Mouse (Mus musculus): ENCODE results near the gene Phldb2.

DNA sequence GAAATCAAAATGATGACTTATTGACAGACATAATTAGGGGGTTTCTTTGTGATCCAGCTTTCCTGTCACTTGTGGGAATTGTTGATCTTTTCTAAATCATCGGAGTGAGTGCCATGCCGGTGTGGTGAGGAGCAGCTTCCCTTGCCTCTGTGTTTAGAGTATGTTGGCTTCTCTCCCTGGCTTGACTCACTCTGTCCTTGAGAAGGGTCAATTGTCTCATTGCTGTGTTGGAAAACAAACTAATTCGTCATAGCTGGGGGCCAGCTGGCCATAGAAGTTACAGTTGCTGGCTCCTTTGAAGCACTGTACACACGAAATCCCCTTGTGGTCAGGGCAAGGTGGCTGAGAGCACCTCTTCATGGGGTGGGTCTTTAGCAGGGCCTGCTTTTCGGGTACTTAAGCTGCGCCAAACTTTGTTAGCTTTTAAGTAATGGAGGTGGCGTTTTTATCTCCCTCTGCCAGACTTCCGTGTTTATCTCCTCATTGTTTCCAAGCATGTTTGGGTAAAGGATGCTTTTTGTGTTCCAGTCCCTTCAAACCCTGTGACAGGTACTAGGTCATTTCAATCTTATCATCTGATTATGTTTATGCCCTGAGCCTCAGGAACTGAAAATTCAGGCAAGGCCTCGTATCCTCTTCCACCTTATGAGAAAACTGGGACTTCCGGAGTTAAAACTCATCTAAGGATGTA lies 82.0 kb downstream of the Phldb2 start:
- no peak for TF ChIP-seq ETS1 (conservative IDR thresholded peaks at IDR 0.05; ENCODE audit: low read depth, low read length)
- no peak for TF ChIP-seq POLR2A (IDR thresholded peaks at IDR 0.05; ENCODE audit: low read depth, low read length)
- no peak for TF ChIP-seq CTCF (conservative IDR thresholded peaks at IDR 0.05 in 1 of 2, IDR thresholded peaks at IDR 0.05 in 1 of 2; ENCODE audit: low read depth in 2 of 2, low read length in 2 of 2)
- no peak for TF ChIP-seq USF1 (IDR thresholded peaks at IDR 0.05; ENCODE audit: low read depth, low read length)
- TF ChIP-seq UBTF (IDR thresholded peaks at IDR 0.05; ENCODE audit: low read depth, low read length) = no peak
- TF ChIP-seq MXI1 (IDR thresholded peaks at IDR 0.05; ENCODE audit: low read depth, low read length) = no peak
- no peak for TF ChIP-seq BHLHE40 (IDR thresholded peaks at IDR 0.05; ENCODE audit: low read depth, low read length)
- TF ChIP-seq CHD1 (IDR thresholded peaks at IDR 0.05; ENCODE audit: low read depth, low read length) = no peak
- TF ChIP-seq HCFC1 (IDR thresholded peaks at IDR 0.05; ENCODE audit: low read depth, low read length) = no peak
- no peak for TF ChIP-seq MAX (IDR thresholded peaks at IDR 0.05; ENCODE audit: low read length)
- no peak for TF ChIP-seq ZNF384 (IDR thresholded peaks at IDR 0.05; ENCODE audit: low read depth, low read length)
- TF ChIP-seq NELFE (IDR thresholded peaks at IDR 0.05; ENCODE audit: low read depth, low read length) = no peak
- no peak for TF ChIP-seq TCF12 (IDR thresholded peaks at IDR 0.05; ENCODE audit: low read depth, low read length)
- no peak for TF ChIP-seq EP300 (IDR thresholded peaks at IDR 0.05; ENCODE audit: low read length)
